Mouse (Mus musculus) bone marrow, adult 2 months (tissue): ENCODE measurements around the gene Hebp1.

Experiments
- CTCF ChIP-seq: fragments of 200-500 bp; IDR thresholded peaks from 2 replicates; pipeline ENCODE4 v1.5.1; 2011; ENCODE audit warnings: low read length, control low read depth; ENCODE audit not compliant: control insufficient read depth, insufficient read depth
- POLR2A ChIP-seq: fragments of 200-500 bp; IDR thresholded peaks from 2 replicates; pipeline ENCODE4 v1.6.1; 2011; ENCODE audit warnings: low read depth, mild to moderate bottlenecking, control low read depth, low read length, borderline replicate concordance; ENCODE audit not compliant: control insufficient read depth

GRCm38 (mm10) chr6:135198726-135199125 lies 904 bp upstream of the Hebp1 start:
- TF ChIP-seq POLR2A (no peak), CTCF (no peak)
